Mouse (Mus musculus): ENCODE measurements at regions not wholly inside any gene's neighbourhood (a gene's known extent, or its start where the extent isn't known, plus 50 kb on each side); places are given as distances from the start of the nearest gene placed in this dataset.

GRCm38 (mm10) chrX:163812431-163812830 is 51.3 kb upstream of the Rnf138rt1 start:
- DNase-seq (ENCODE audit: low spot score) = no peak

GRCm38 (mm10) chrX:163814806-163815205 is 53.7 kb upstream of the Rnf138rt1 start:
- peak; percentile 7 for DNase-seq (ENCODE audit: low spot score)

GRCm38 (mm10) chrX:163822298-163822697 is 61.2 kb upstream of the Rnf138rt1 start:
- no peak for DNase-seq (ENCODE audit: low spot score)

GRCm38 (mm10) chrX:163827461-163827860 is 66.3 kb upstream of the Rnf138rt1 start:
- peak; percentile 19 for DNase-seq (ENCODE audit: low spot score)

- no peak for DNase-seq (ENCODE audit: low spot score)
These were observed 63.4 kb upstream of the Ap1s2 start for GRCm38 (mm10) chrX:163845408-163845807.

GRCm38 (mm10) chrX:163846890-163847289 is 61.9 kb upstream of the Ap1s2 start:
- no peak for DNase-seq (ENCODE audit: low spot score)

GRCm38 (mm10) chrX:163847651-163848050 is 61.2 kb upstream of the Ap1s2 start:
- DNase-seq (ENCODE audit: low spot score) = peak; percentile 6

GRCm38 (mm10) chrX:163848510-163849199 is 60.2 kb upstream of the Ap1s2 start:
- no peak for DNase-seq (ENCODE audit: low spot score)

GRCm38 (mm10) chrX:163850915-163851599 is 57.8 kb upstream of the Ap1s2 start:
- DNase-seq (ENCODE audit: low spot score) = no peak

- peak; percentile 7 for DNase-seq (ENCODE audit: low spot score)
These were observed 50.3 kb upstream of the Ap1s2 start for GRCm38 (mm10) chrX:163858494-163858893.

All from adipocyte (in vitro differentiated cells).